Mouse (Mus musculus): ENCODE measurements around the gene Tbcb. TPM values are rescaled to one million over a fixed set of nuclear protein-coding genes. Genes with fewer than 3 reads are reported as not detected.

The Tbcb gene
- polyA plus RNA-seq, 1 experiment = 90.0 TPM

GRCm38 (mm10) chr7:30200200-30200599 lies 31.9 kb downstream of the Tbcb start:
- Histone ChIP-seq H3K27me3 (ENCODE audit: control insufficient read depth, insufficient read depth, low read length, poor library complexity, severe bottlenecking) (no peaks in the 10 kb centered on the region), H3K4me1 (ENCODE audit: control insufficient read depth, insufficient read depth, low read length) (peaks cover 9% of the 10 kb centered on the region), H3K4me3 (ENCODE audit: low read depth, low read length) (no peak overlapping the region; the same call in 1 of the 2 replicates), H3K9ac (ENCODE audit: low read depth, poor library complexity, severe bottlenecking) (peak overlapping the region; percentile 4), H3K27ac (ENCODE audit: insufficient read depth, low read length) (peak overlapping the region; percentile 88), H3K36me3 (ENCODE audit: control insufficient read depth, insufficient read depth, low read length, poor library complexity, severe bottlenecking) (no peaks in the 10 kb centered on the region), H3K9me3 (replicated peaks; ENCODE audit: control insufficient read depth, insufficient read depth, low read length, poor library complexity, severe bottlenecking) (no peaks in the 10 kb centered on the region)
- TF ChIP-seq CTCF (IDR thresholded peaks at IDR 0.05; ENCODE audit: low read depth, low read length) (no peak), EP300 (IDR thresholded peaks at IDR 0.05; ENCODE audit: insufficient read depth, low read depth, low read length) (no peak), POLR2A (IDR thresholded peaks at IDR 0.05; ENCODE audit: insufficient read depth, low read length) (no peak)

GRCm38 (mm10) chr7:30199498-30200139 lies 32.5 kb downstream of the Tbcb start:
- Histone ChIP-seq H3K36me3 (ENCODE audit: control insufficient read depth, insufficient read depth, low read length, poor library complexity, severe bottlenecking) (no peaks in the 10 kb centered on the region), H3K27ac (ENCODE audit: insufficient read depth, low read length) (peak overlapping the region; percentile 88), H3K27me3 (ENCODE audit: control insufficient read depth, insufficient read depth, low read length, poor library complexity, severe bottlenecking) (no peaks in the 10 kb centered on the region), H3K9me3 (replicated peaks; ENCODE audit: control insufficient read depth, insufficient read depth, low read length, poor library complexity, severe bottlenecking) (no peaks in the 10 kb centered on the region), H3K9ac (ENCODE audit: low read depth, poor library complexity, severe bottlenecking) (peak overlapping the region; percentile 4; the same call in 1 of the 2 replicates), H3K4me1 (ENCODE audit: control insufficient read depth, insufficient read depth, low read length) (peaks cover 6% of the 10 kb centered on the region), H3K4me3 (ENCODE audit: low read depth, low read length) (peak overlapping the region; percentile 13)
- TF ChIP-seq POLR2A (IDR thresholded peaks at IDR 0.05; ENCODE audit: insufficient read depth, low read length) (no peak), EP300 (IDR thresholded peaks at IDR 0.05; ENCODE audit: insufficient read depth, low read depth, low read length) (peak; percentile 55; the same call in 1 of the 2 replicates), CTCF (IDR thresholded peaks at IDR 0.05; ENCODE audit: low read depth, low read length) (no peak)

DNA sequence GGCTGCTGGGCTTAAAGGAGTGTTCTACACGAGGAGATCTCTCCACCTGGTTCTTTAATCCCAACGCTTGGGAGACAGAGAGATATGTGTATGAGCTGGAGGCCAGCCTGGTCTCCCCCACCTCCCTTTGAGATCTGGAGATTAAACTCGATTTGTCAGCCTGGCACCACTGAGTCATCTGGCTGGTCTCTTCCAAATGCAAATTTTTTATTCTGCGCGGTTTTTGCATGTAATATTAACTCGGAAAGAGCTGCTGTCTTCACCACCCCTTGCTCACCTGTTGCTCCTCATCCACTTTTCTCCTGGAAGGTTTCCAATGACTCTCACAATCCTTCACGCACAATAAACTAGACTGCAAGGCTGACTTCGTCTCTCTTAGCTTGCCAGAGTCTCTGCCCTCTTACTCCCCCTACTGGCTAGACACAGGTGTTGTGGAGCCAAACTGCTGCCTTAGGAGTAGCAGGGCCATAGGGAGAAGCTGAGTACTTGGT lies 33.5 kb downstream of the Tbcb start, which contains the start of gene Capns1:
TSS of gene Capns1 (minus strand) at position 331 of the 491 bp plus-strand sequence.
- Histone ChIP-seq H3K27me3 (ENCODE audit: control insufficient read depth, insufficient read depth, low read length, poor library complexity, severe bottlenecking) (no peaks in the 10 kb centered on the region), H3K36me3 (ENCODE audit: control insufficient read depth, insufficient read depth, low read length, poor library complexity, severe bottlenecking) (no peaks in the 10 kb centered on the region), H3K27ac (ENCODE audit: insufficient read depth, low read length) (peak within 1 kb of the TSS; percentile 98)

GRCm38 (mm10) chr7:30197592-30198129 lies 34.4 kb downstream of the Tbcb start:
- no peaks in the 10 kb centered on the region for H3K9me3 ChIP-seq (replicated peaks; ENCODE audit: control insufficient read depth, insufficient read depth, low read length, poor library complexity, severe bottlenecking)
- no peaks in the 10 kb centered on the region for H3K27me3 ChIP-seq (ENCODE audit: control insufficient read depth, insufficient read depth, low read length, poor library complexity, severe bottlenecking)
- H3K4me3 ChIP-seq (ENCODE audit: low read depth, low read length) = peak overlapping the region; percentile 58
- peak overlapping the region; percentile 56 for H3K9ac ChIP-seq (ENCODE audit: low read depth, poor library complexity, severe bottlenecking)
- no peak for TF ChIP-seq CTCF (IDR thresholded peaks at IDR 0.05; ENCODE audit: low read depth, low read length)
- no peak for TF ChIP-seq POLR2A (IDR thresholded peaks at IDR 0.05; ENCODE audit: insufficient read depth, low read length)
- TF ChIP-seq EP300 (IDR thresholded peaks at IDR 0.05; ENCODE audit: insufficient read depth, low read depth, low read length) = peak; percentile 99
- no peaks in the 10 kb centered on the region for H3K36me3 ChIP-seq (ENCODE audit: control insufficient read depth, insufficient read depth, low read length, poor library complexity, severe bottlenecking)
- peak overlapping the region; percentile 98 for H3K27ac ChIP-seq (ENCODE audit: insufficient read depth, low read length)
- peaks cover 5% of the 10 kb centered on the region for H3K4me1 ChIP-seq (ENCODE audit: control insufficient read depth, insufficient read depth, low read length)

More for the DNA sequence above, 33.5 kb downstream of the Tbcb start, which contains the start of gene Capns1:
- TF ChIP-seq POLR2A (IDR thresholded peaks at IDR 0.05; ENCODE audit: insufficient read depth, low read length) (no peak), EP300 (IDR thresholded peaks at IDR 0.05; ENCODE audit: insufficient read depth, low read depth, low read length) (peak; percentile 72; the same call in 1 of the 2 replicates), CTCF (IDR thresholded peaks at IDR 0.05; ENCODE audit: low read depth, low read length) (peak; percentile 84)
- H3K4me1 ChIP-seq (ENCODE audit: control insufficient read depth, insufficient read depth, low read length) = peaks cover 5% of the 10 kb centered on the region
- H3K9me3 ChIP-seq (replicated peaks; ENCODE audit: control insufficient read depth, insufficient read depth, low read length, poor library complexity, severe bottlenecking) = no peaks in the 10 kb centered on the region
- peak within 1 kb of the TSS; percentile 58 for H3K4me3 ChIP-seq (ENCODE audit: low read depth, low read length)
- peak within 1 kb of the TSS; percentile 56 for H3K9ac ChIP-seq (ENCODE audit: low read depth, poor library complexity, severe bottlenecking)

GRCm38 (mm10) chr7:30196171-30196570 lies 35.9 kb downstream of the Tbcb start:
- TF ChIP-seq POLR2A (IDR thresholded peaks at IDR 0.05; ENCODE audit: insufficient read depth, low read length) = no peak
- TF ChIP-seq CTCF (IDR thresholded peaks at IDR 0.05; ENCODE audit: low read depth, low read length) = no peak
- TF ChIP-seq EP300 (IDR thresholded peaks at IDR 0.05; ENCODE audit: insufficient read depth, low read depth, low read length) = peak; percentile 93

More at GRCm38 (mm10) chr7:30196171-30196570, 35.9 kb downstream of the Tbcb start:
- no peaks in the 10 kb centered on the region for H3K9me3 ChIP-seq (replicated peaks; ENCODE audit: control insufficient read depth, insufficient read depth, low read length, poor library complexity, severe bottlenecking)
- H3K27me3 ChIP-seq (ENCODE audit: control insufficient read depth, insufficient read depth, low read length, poor library complexity, severe bottlenecking) = no peaks in the 10 kb centered on the region
- peaks cover 11% of the 10 kb centered on the region for H3K36me3 ChIP-seq (ENCODE audit: control insufficient read depth, insufficient read depth, low read length, poor library complexity, severe bottlenecking)
- H3K4me3 ChIP-seq (ENCODE audit: low read depth, low read length) = 0 out of 2 replicates have a peak overlapping the region, but pooled peaks have one; percentile 7
- peaks cover 4% of the 10 kb centered on the region for H3K4me1 ChIP-seq (ENCODE audit: control insufficient read depth, insufficient read depth, low read length)
- peak overlapping the region; percentile 83 for H3K9ac ChIP-seq (ENCODE audit: low read depth, poor library complexity, severe bottlenecking)
- peak overlapping the region; percentile 95 for H3K27ac ChIP-seq (ENCODE audit: insufficient read depth, low read length)

All from ES-Bruce4 (cell line).